Mouse (Mus musculus): ENCODE data around the gene Faim.

The Faim gene

GRCm38 (mm10) chr9:99048724-99049250, 62.6 kb downstream of the Faim start:
- no peak for DNase-seq (ENCODE audit: low spot score)

- no peak for DNase-seq (ENCODE audit: low spot score)
These were observed 63.6 kb downstream of the Faim start for GRCm38 (mm10) chr9:99049760-99050159.
